Mouse (Mus musculus) thymus, adult 2 months (tissue): ENCODE results near the gene 4930442H23Rik.

Experiments used
- CTCF ChIP-seq: fragments of 200-500 bp; IDR thresholded peaks from 2 replicates; pipeline ENCODE4 v1.5.1; 2012; ENCODE audit warnings: mild to moderate bottlenecking, control low read depth, low read length, moderate library complexity, borderline replicate concordance; ENCODE audit not compliant: control insufficient read depth, poor library complexity, insufficient read depth; ENCODE audit errors: extremely low read depth
- POLR2A ChIP-seq: fragments of 200-500 bp; IDR thresholded peaks from 2 replicates; pipeline ENCODE4 v1.6.1; 2012; ENCODE audit warnings: mild to moderate bottlenecking, low read length, control low read depth, moderate library complexity; ENCODE audit not compliant: control insufficient read depth, poor library complexity, insufficient read depth; ENCODE audit errors: extremely low read depth

DNA sequence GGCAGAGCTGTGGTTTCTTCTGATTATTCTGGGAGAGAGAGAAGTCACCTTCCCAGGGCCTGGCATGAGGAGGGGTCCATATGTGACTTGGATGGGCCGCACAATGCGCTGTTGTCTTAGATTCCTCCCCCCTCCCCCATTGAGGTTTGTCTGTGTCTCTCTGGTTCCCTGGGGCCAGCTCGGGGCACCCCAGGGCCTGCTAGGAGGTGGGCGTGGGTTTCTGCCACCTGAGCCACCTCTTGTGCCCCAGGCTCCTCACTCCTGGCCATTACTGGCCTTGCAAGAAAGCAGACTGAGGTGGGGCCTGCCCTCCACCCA is 44.2 kb downstream of the 4930442H23Rik start:
- TF ChIP-seq POLR2A (no peak), CTCF (no peak)
